Mouse (Mus musculus): ENCODE results near the gene Agfg2. TPM values are rescaled to one million over a fixed set of nuclear protein-coding genes. Genes with fewer than 3 reads are reported as not detected.

The Agfg2 gene
- polyA plus RNA-seq, 1 experiment: 16.5 TPM

DNA sequence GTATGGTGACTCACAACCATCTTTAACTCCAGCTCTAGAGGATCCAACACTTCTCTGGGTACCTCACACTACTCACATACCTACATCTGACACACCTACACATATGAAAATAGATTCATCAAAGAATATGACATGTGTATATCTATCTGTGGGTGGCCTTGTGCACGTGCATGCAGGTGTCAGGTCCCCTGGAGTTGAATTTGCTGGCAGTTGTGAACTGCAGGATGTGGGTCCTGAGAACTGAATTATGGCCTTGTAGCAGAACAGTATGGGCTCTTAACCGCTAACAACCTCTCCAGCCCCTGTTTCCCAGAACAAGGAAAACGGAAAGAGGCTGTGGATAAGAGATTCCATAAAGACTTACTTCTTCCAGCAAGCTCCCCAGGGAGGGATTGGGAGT, 14.6 kb upstream of the Agfg2 start:
- no peak overlapping the region for H3K27ac ChIP-seq (ENCODE audit: insufficient read depth, low read length)
- H3K4me3 ChIP-seq (ENCODE audit: extremely low read depth, insufficient read depth, insufficient read length): no peak overlapping the region
- no peak for DNase-seq (ENCODE audit: low read depth in 1 of 2, low spot score in 2 of 2)
- peaks cover 7% of the 10 kb centered on the region; the same call in 1 of the 2 replicates for H3K4me1 ChIP-seq (ENCODE audit: control insufficient read depth, insufficient read depth, insufficient read length)
- no peaks in the 10 kb centered on the region for H3K36me3 ChIP-seq (ENCODE audit: control insufficient read depth, insufficient read depth, low read length)
- H3K27me3 ChIP-seq (ENCODE audit: control insufficient read depth, insufficient read depth, low read length): no peaks in the 10 kb centered on the region
- WGBS: 65% methylated on average over 3 of the region's 3 CpGs
- no peak for TF ChIP-seq CTCF (IDR thresholded peaks at IDR 0.05; ENCODE audit: extremely low read depth, insufficient read depth, insufficient read length, insufficient replicate concordance)
- no peak for TF ChIP-seq POLR2A (IDR thresholded peaks at IDR 0.05; ENCODE audit: low read depth, low read length)

DNA sequence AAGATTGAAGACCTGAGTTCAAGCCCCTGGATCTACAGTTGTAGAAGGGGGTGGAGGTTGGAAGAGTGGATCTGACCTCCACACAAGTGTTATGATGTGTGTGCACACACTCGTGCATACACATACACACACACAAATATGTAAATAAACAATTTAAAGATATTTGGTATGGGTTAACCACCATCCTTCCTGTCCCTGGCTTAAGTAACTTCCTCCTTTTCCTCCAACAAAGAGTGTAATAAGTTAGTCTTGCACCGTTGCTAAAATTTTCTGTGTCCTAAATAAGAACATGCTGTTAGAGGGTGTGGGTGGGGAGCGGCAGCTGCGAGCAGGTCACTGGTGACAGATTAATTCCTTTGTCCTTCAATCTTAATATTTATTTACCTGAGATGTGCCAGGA, 11.4 kb upstream of the Agfg2 start:
- H3K4me3 ChIP-seq (ENCODE audit: extremely low read depth, insufficient read depth, insufficient read length): no peak overlapping the region
- no peak for TF ChIP-seq POLR2A (IDR thresholded peaks at IDR 0.05; ENCODE audit: low read depth, low read length)
- TF ChIP-seq CTCF (IDR thresholded peaks at IDR 0.05; ENCODE audit: extremely low read depth, insufficient read depth, insufficient read length, insufficient replicate concordance): no peak
- H3K27ac ChIP-seq (ENCODE audit: insufficient read depth, low read length): no peak overlapping the region
- H3K4me1 ChIP-seq (ENCODE audit: control insufficient read depth, insufficient read depth, insufficient read length): peaks cover 7% of the 10 kb centered on the region; the same call in 1 of the 2 replicates
- no peaks in the 10 kb centered on the region for H3K27me3 ChIP-seq (ENCODE audit: control insufficient read depth, insufficient read depth, low read length)
- H3K36me3 ChIP-seq (ENCODE audit: control insufficient read depth, insufficient read depth, low read length): no peaks in the 10 kb centered on the region
- 7% methylated on average over 4 of the region's 4 CpGs for WGBS
- DNase-seq (ENCODE audit: low read depth in 1 of 2, low spot score in 2 of 2): no peak

- H3K27me3 ChIP-seq (ENCODE audit: control insufficient read depth, insufficient read depth, low read length): no peaks in the 10 kb centered on the region
- TF ChIP-seq CTCF (IDR thresholded peaks at IDR 0.05; ENCODE audit: extremely low read depth, insufficient read depth, insufficient read length, insufficient replicate concordance): no peak
- TF ChIP-seq POLR2A (IDR thresholded peaks at IDR 0.05; ENCODE audit: low read depth, low read length): no peak
- peaks cover 7% of the 10 kb centered on the region; the same call in 1 of the 2 replicates for H3K4me1 ChIP-seq (ENCODE audit: control insufficient read depth, insufficient read depth, insufficient read length)
- 95% methylated on average over 3 of the region's 3 CpGs for WGBS
- H3K36me3 ChIP-seq (ENCODE audit: control insufficient read depth, insufficient read depth, low read length): no peaks in the 10 kb centered on the region
- no peak for DNase-seq (ENCODE audit: low read depth in 1 of 2, low spot score in 2 of 2)
- H3K27ac ChIP-seq (ENCODE audit: insufficient read depth, low read length): no peak overlapping the region
- no peak overlapping the region for H3K4me3 ChIP-seq (ENCODE audit: extremely low read depth, insufficient read depth, insufficient read length)
These were observed 10.3 kb upstream of the Agfg2 start for GRCm38 (mm10) chr5:137694796-137695195.

DNA sequence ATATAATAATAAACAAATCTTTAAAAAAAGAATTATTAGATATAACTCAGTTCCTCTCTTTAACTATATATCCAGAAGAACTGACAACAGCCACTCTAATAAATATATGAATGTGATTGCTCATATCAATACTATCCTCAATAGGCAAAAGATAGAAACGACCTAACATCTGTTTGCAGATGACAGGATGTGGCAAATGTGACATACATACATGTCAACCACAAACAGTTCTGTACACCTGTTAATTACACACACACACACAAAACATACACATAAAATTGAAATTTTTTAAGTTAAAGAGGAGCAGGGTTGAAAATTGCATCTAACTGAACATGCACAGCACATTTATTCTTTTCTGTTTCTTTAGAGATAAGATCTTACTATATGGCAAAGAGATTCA, 7.4 kb upstream of the Agfg2 start:
- 11% methylated on average over 1 of the region's 1 CpGs for WGBS
- no peak overlapping the region for H3K4me3 ChIP-seq (ENCODE audit: extremely low read depth, insufficient read depth, insufficient read length)
- no peak overlapping the region for H3K27ac ChIP-seq (ENCODE audit: insufficient read depth, low read length)
- TF ChIP-seq CTCF (IDR thresholded peaks at IDR 0.05; ENCODE audit: extremely low read depth, insufficient read depth, insufficient read length, insufficient replicate concordance) (no peak), POLR2A (IDR thresholded peaks at IDR 0.05; ENCODE audit: low read depth, low read length) (no peak)
- H3K4me1 ChIP-seq (ENCODE audit: control insufficient read depth, insufficient read depth, insufficient read length): peaks cover 7% of the 10 kb centered on the region; the same call in 1 of the 2 replicates
- no peak for DNase-seq (ENCODE audit: low read depth in 1 of 2, low spot score in 2 of 2)
- no peaks in the 10 kb centered on the region for H3K27me3 ChIP-seq (ENCODE audit: control insufficient read depth, insufficient read depth, low read length)
- no peaks in the 10 kb centered on the region for H3K36me3 ChIP-seq (ENCODE audit: control insufficient read depth, insufficient read depth, low read length)

GRCm38 (mm10) chr5:137690531-137690930, 6.0 kb upstream of the Agfg2 start:
- peaks cover 3% of the 10 kb centered on the region; the same call in 1 of the 2 replicates for H3K4me1 ChIP-seq (ENCODE audit: control insufficient read depth, insufficient read depth, insufficient read length)
- H3K36me3 ChIP-seq (ENCODE audit: control insufficient read depth, insufficient read depth, low read length): no peaks in the 10 kb centered on the region
- no peak for DNase-seq (ENCODE audit: low read depth in 1 of 2, low spot score in 2 of 2)
- TF ChIP-seq CTCF (IDR thresholded peaks at IDR 0.05; ENCODE audit: extremely low read depth, insufficient read depth, insufficient read length, insufficient replicate concordance): no peak
- no peak for TF ChIP-seq POLR2A (IDR thresholded peaks at IDR 0.05; ENCODE audit: low read depth, low read length)
- no peaks in the 10 kb centered on the region for H3K27me3 ChIP-seq (ENCODE audit: control insufficient read depth, insufficient read depth, low read length)
- no peak overlapping the region for H3K4me3 ChIP-seq (ENCODE audit: extremely low read depth, insufficient read depth, insufficient read length)
- WGBS: 82% methylated on average over 9 of the region's 9 CpGs
- no peak overlapping the region for H3K27ac ChIP-seq (ENCODE audit: insufficient read depth, low read length)

DNA sequence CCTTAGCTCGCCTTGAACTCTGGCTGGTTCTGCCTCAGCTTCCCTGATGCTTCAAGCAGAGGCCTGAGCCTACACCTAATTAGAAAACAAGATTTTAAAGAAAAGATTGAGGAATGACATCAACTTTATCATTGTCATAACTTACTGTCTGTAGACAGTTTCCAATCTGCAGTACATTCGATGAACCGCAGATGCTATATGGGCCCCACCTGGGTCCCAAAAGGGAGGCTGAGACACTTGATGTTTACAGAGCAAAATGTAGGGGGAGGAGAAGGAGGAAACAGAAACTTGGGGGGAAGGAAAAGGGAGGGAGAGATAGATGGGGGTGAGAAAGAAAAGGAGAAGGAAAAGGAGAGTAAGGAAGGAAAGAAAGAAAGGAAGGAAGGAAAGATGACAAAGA, 5.4 kb upstream of the Agfg2 start:
- Histone ChIP-seq H3K36me3 (ENCODE audit: control insufficient read depth, insufficient read depth, low read length) (no peaks in the 10 kb centered on the region), H3K4me1 (ENCODE audit: control insufficient read depth, insufficient read depth, insufficient read length) (peaks cover 8% of the 10 kb centered on the region), H3K27ac (ENCODE audit: insufficient read depth, low read length) (no peak overlapping the region), H3K4me3 (ENCODE audit: extremely low read depth, insufficient read depth, insufficient read length) (no peak overlapping the region), H3K27me3 (ENCODE audit: control insufficient read depth, insufficient read depth, low read length) (no peaks in the 10 kb centered on the region)
- 61% methylated on average over 3 of the region's 3 CpGs for WGBS
- TF ChIP-seq POLR2A (IDR thresholded peaks at IDR 0.05; ENCODE audit: low read depth, low read length): no peak
- no peak for TF ChIP-seq CTCF (IDR thresholded peaks at IDR 0.05; ENCODE audit: extremely low read depth, insufficient read depth, insufficient read length, insufficient replicate concordance)
- DNase-seq (ENCODE audit: low read depth in 1 of 2, low spot score in 2 of 2): no peak

GRCm38 (mm10) chr5:137686127-137686790, 1.7 kb upstream of the Agfg2 start:
- H3K36me3 ChIP-seq (ENCODE audit: control insufficient read depth, insufficient read depth, low read length): no peaks in the 10 kb centered on the region
- peaks cover 12% of the 10 kb centered on the region for H3K4me1 ChIP-seq (ENCODE audit: control insufficient read depth, insufficient read depth, insufficient read length)
- H3K4me3 ChIP-seq (ENCODE audit: extremely low read depth, insufficient read depth, insufficient read length): no peak overlapping the region
- TF ChIP-seq POLR2A (IDR thresholded peaks at IDR 0.05; ENCODE audit: low read depth, low read length): no peak
- TF ChIP-seq CTCF (IDR thresholded peaks at IDR 0.05; ENCODE audit: extremely low read depth, insufficient read depth, insufficient read length, insufficient replicate concordance): no peak
- peak overlapping the region; percentile 42 for H3K27ac ChIP-seq (ENCODE audit: insufficient read depth, low read length)
- 42% methylated on average over 6 of the region's 6 CpGs for WGBS
- no peaks in the 10 kb centered on the region for H3K27me3 ChIP-seq (ENCODE audit: control insufficient read depth, insufficient read depth, low read length)
- DNase-seq (ENCODE audit: low read depth in 1 of 2, low spot score in 2 of 2): peak in 1 of 2 experiments; percentile 51
